Mouse (Mus musculus): Measurements from ENCODE around the gene Trio.

Trio gene

DNA sequence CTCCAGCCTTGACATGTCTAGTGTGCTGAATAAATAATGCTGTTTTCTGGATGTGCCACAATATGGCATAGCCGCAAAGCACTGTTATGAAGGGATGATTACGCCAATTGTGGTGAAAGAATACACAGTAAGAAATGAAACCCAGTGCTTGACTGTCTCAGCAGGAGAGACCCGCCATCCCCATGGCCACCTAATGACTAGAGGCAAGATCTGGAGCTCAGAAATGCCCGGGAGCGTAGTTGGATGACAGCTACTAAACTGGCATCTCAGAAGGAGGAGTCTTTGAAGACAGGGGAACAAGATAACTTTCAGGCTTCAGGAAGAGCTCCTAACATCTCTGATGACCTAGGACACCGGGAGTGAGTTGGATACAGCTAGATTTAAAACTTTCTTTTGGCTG lies 12.0 kb upstream of the Trio start:
- in situ Hi-C loops (cut with MboI, MseI): no loop called here

DNA sequence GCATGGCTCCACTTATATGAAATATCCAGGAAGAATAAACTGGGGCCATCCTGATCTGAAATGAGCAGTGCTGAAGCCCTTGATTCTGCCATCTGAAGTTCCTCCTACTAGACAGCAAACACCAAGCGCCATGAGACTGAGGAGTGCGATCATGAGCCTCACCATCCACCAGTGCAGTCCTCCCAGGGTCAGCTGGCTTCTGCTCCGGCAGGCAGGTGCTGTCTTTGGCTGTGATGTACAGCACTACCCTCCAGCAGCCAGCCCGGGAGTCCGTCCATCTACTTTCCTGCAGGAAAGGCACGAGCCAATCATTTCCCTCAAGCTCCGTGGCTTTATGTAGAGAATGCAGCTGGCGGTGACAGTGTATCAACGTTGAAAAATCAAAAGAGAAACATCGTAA lies 10.0 kb upstream of the Trio start:
- in situ Hi-C loops (cut with MboI, MseI): no loop called here

DNA sequence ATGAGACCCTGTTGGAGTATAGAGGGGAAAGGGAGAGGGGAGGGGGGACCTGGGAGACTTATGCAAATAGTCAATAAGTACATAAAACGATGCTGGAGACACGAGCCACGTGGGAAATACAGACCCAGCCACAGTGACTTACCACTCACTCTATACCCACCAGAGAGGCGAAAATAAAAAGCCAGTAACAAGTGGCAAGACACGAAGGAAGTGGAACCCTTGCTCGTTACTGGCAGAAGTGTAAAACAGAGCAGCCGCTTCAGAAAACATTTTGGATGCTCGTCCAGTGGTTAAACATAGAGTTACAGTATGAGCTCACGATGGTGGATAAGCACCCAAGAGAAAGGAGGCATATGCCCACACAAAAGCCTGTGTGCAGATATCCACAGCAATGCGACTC lies 9.0 kb upstream of the Trio start:
- in situ Hi-C loops (cut with MboI, MseI): no loop called here

DNA sequence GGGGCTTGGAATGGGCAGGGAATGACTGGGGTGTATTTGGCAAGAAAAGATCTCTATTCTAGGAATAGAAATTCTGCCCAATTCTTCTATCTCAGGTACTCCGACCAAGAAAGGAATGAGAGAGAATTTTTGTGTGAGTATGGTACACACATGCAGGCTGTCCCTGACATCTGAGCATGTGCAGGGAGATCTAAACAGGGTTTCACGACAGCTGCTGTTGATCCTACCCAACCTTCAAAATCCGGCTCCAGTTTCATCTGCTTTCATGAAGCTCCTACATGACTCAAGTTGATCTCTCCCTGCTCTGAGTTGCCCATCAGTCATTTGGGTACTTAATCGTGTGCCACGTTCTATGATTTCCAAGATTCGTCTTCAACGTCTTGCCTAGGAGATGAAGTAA lies 3.7 kb upstream of the Trio start:
- in situ Hi-C loops (cut with MboI, MseI): loop anchor here (5.0 kb wide), 2 partner anchors 48 to 128 kb away; no protein-coding TSS in a partner anchor

DNA sequence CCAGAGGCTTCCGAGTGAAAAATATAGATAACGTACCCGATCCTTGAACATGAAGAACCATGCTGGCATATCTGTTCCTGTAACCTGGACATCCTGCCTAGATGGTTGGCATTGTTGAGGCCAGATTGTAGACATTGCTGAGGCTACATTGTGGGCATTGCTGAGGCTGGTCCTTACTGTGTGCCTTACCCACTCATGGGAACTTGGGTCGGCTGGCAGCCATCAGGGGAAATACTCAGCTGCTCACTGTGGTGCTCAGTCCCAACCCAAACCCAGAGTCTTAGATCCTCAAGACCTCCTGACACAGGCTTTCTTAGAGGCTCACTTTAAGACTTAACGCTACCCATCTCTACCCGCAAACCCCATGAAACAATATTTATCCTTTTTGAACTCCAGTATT lies 2.9 kb upstream of the Trio start:
- in situ Hi-C loops (cut with MboI, MseI): loop anchor here (5.0 kb wide), 2 partner anchors 49 to 129 kb away; no protein-coding TSS in a partner anchor

DNA sequence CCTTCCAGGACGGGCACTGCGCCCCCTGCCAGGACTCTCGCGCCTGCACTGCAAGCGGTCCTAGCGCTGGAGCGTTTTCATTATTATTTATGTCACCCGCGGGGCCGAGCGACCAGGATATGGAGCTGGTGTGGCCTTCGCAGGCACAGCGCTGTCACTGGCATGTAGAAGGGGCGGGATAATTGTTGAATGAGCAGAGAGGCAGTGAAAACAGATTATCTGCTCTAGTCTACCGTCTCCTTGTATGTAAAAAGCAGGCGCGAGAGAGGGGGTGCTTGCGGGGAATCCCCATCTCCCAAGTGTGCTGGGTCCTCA lies 476 bp upstream of the Trio start:
- in situ Hi-C loops (cut with MboI, MseI): loop anchor here (5.0 kb wide), 2 partner anchors 51 to 131 kb away; no protein-coding TSS in a partner anchor

DNA sequence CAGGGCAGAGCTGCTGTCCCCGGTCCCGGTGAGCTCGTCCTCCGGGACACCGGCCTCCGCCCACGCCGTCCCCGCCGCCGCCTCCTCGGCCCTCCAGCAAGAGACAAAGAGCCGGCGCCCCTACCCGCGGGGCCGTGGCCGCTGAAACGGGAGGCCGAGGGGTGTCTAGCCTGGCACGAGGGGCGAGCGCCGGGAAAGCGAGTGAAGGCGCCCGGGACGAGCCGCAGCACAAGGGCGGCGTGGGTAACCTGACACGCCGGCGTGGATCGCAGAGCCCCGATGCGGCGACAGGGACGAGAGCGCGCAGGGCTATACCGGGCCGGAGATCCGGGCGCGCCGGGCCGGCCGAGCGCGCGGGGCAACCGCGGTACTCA lies 696 bp downstream of the Trio start:
- in situ Hi-C loops (cut with MboI, MseI): loop anchor here (5.0 kb wide), 2 partner anchors 52 to 132 kb away; no protein-coding TSS in a partner anchor

DNA sequence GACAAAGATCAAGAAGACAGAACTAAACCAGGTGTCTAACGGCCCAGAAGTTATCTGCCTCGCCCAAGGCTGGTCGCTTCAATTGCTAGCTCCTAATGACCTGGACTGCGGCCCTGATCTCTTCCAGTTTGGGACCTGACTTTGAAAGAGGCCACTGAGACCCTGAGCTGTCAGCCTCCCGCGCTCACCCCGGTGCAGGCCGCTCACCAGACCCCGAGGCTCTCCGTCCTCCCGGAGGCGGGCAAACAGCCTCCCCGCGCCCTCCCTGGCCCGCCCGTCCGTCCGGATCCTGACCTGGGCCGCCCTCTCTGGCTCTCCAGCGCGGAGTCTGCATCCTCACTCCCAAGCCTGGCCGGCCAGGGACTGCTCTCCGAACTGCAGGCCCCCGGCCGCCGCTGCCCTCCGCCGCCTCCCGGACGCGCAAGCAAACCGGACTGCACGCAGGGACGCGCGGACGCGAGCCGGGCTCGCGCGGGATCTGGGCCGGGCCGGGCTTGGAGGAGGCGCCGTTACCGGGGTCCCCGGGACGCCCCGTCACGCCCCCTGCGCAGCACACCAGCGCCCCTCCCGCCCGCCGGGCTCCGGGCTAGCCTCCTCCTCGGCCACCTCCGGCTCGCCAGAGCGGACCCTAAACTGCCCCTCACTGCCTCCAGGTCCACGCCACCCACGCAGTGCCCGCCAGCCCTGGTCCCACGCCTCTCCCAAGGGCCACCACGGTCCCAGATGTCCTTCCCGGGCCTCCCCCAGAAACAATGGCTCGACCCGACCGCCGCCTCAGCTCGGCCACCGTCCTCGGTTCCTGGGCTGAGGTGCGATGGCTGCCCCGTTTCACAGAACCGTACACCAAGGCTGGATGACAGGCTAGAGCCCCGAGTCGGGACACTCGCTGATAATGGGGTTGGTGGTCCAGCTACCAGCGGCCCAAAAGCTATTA lies 1.4 kb downstream of the Trio start:
- in situ Hi-C loops (cut with MboI, MseI): no loop called here

DNA sequence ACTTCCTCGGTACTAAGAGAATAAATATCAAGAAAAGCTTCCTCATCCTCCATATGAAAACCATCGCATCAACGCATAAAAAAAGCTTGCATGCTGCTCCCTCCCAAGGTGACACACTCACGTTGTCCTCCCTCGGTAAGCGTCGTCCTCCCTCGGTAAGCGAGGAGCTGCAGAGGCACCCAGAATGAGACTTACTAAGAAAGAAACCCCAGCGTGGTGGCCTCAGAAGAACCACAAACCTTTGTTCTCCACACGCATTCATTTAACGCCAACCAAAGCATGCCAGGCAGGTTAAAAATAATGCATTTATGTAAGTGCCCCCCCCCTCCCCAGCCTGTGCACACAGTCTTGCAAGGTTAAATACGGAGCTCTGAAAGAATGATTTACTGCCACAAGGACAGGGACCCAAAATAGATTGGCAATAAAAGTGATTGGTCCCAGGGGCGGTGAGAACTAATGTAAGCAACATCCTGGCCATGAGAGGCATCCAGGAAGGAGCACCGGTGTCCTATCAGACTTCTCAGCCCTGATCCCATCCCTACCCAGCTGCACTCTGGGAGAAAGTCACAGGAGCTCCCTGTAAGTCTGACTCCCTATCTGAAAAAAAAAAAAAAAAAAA lies 3.9 kb downstream of the Trio start:
- in situ Hi-C loops (cut with MboI, MseI): no loop called here

DNA sequence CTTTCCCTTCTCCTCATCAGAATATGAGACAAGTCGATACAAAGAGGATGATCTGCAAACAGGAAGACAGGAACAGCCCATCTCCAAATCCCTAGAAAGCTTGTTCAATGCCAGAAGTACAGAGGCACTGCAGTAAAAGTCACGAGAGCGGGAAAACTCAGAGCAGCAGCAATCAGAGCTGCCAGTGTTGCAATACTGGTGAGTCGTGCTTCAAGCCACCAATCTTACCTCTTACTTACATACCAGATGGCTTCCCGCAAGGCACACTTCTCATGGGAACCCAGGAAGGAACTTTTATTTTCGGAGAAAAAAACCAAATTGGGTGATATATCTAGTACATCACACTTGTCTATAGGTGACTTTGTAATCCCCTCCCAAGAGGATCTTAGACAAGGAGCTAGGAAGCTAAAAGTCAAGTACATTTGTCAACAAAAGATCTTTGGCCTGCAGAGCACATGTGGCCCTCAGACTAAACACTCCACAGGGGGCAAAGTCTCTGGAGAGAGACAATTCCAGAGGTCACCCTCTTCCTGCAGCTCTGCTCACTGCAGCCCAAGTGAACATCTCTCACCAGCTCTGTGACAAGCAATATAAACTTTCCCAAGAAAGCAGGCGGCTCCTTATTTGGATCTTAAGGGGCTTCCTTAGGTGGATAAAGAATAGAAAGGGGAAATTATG lies 6.1 kb downstream of the Trio start:
- in situ Hi-C loops (cut with MboI, MseI): loop anchor here (5.0 kb wide), 1 partner anchor 82 kb away; no protein-coding TSS in a partner anchor

DNA sequence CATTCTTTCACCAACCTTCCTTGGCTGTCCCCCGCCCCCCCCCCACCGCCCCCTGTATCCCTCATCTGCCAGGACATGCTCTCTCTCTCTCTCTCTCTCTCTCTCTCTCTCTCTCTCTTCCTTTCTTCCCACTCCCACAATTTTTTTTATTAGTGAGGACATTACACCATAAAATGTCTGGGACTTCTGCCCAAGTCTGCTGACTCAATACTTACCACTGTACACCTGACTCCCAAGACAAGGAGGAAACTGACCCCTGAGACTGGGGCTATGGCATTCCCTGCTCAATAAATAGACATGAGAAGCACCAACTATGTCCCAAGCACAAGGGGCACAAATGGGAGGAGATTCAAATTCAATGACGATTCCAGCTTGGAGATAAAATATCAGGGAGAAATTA lies 18.1 kb downstream of the Trio start:
- in situ Hi-C loops (cut with MboI, MseI): no loop called here

DNA sequence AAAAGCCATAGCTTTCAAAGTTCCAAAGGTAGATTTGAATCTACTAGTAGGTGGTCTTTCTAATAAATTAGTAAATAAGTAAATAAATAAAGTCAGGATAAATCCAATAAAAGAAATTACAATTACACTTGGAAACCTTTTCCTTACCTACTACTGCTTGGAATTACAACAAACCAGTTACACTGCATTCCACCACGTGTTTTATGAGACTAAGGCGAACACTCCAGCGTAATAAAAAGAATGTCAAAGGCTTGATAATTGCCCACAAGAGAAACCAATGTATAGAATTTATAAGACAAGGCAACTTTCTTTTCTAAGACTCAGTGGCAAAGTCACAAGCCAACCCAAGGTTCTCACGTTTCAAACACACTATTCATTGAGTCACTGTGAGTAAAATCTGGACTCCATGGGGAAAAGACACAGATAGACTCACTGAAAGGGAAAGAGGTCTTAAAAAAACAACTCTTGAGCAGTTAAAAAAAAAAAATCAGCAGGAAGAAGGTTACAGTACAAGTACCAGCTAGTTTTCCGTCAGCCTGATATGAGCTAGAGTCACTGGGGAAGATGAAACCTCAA lies 21.4 kb downstream of the Trio start:
- in situ Hi-C loops (cut with MboI, MseI): no loop called here

DNA sequence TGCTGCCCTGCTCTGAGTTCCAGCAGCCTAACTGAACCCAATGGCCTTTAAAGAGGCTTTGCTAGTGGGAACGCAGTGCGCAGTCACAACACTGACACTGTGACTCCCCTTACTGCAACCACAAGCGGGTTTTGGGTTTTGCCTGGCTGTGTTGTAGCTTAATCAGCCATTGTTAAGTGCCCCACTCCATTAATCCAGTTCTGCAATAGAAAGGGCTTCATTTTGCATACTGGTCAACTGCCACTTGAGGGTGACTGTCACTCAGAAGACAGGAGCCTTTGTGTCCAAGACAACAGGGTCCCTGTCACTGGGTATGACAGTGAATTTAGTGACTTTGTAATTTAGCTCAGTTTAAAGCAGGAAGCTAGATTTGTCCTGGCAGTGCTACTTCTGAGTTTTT lies 23.1 kb downstream of the Trio start:
- in situ Hi-C loops (cut with MboI, MseI): no loop called here

DNA sequence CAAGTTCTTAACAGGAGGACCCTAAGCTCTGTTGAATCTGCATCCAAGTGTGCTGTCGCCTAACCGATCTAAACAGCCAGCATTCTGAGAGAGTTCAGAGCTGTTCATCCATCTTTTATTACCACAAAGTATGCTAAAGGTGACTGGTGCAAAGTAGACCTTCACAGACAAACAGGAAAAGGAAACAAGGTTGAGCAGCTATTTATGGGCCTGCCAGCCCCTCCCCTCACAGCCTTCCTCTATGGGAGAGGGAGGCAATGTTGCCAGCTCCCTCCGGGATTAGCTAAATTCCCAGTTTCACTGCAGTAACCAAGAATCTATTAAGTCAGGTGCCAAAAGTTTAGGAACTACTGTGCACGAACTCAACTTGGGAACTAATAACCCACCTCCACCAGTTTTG lies 24.3 kb downstream of the Trio start:
- in situ Hi-C loops (cut with MboI, MseI): no loop called here

DNA sequence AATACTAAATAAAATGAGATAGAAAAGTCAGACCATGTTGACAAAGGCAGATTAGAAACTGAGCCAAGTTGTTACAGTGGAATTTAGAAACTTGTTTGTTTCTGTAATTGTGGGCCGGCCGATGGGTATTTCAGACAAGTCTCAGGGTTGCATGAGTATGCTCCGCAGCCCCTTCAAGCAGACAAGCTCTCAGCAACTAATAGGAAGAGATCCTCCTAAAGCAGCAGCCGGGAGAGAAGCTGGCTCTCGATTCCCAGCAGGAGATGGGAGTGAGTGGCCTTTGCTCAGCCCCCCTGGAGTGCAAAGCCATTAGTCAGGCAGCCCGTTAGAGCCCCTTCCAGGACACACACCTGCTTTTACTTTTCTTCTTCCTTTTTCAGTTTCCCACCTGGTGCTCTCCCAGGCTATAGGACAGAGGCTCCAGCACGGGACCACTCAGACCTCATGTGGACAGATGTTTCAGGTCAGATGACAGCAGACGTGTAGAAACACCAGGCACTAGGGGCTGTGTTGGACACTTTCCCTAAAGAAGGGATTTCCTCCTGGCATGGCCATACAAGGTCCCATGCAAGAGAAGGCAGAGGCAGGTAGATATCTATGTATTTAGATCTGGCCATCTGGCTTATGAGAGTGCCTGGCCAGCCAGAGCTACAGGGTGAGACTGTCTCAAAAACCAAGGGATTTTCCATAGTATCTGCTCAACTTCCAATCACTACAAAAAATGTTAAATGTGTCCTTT lies 26.9 kb downstream of the Trio start:
- in situ Hi-C loops (cut with MboI, MseI): no loop called here

DNA sequence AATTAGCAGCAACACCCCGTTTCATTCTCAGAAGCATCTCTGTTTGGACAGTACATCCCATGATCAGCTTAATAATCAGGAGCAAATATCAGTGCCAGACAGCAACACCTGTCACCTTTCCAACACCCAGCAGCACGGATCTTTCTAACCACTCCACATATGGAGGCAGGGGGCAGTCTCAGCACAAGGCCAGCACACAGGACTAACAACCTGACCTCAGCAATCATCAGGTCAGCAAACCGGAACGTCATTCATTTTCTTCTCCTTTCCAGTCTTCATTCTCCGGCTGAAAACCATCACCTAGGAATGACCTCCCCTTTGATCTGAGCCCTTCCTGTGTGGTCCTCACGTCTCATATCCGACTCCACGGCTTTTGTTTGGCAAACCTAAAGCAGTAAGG lies 27.7 kb downstream of the Trio start:
- in situ Hi-C loops (cut with MboI, MseI): no loop called here

DNA sequence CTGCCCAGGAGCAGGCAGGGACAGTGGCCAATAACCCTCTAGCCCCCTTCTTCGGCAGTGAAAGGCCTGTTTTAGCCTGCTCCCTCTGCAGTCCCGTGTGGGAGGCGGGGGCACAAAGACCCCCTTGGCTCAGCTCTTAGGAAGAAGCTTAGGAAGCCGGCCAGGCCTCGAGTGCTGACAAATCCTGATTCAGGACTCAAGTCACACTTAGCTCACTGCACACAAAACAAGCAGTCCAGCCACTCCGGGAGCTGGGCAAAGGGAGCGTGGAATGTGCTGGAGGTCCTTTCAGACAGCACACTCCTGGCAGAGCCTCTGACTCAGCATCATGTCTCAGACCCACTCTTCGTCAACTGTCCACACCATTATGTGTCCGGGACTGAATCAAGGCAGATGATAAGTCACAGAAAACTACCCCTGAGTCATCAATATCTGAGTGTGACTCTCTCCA lies 28.2 kb downstream of the Trio start:
- in situ Hi-C loops (cut with MboI, MseI): no loop called here

DNA sequence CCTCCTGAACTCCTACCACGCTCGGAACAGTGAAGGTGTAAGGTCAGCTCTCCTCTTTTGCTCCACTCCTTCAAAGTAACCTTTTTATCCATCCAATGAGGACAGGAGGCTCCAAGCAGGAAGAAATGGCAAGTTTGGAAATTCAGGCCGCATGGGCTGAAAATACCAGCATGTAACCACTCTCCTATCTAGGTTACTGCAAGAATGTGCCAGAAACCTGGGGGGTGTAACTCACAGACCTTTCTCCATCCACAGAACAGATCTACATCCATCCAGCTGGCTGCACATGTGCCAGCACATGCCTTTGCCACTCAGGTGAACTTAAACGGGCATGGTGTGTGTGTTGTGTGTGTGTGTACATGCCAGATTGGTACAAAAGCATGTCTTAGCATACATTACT lies 28.9 kb downstream of the Trio start:
- in situ Hi-C loops (cut with MboI, MseI): no loop called here

DNA sequence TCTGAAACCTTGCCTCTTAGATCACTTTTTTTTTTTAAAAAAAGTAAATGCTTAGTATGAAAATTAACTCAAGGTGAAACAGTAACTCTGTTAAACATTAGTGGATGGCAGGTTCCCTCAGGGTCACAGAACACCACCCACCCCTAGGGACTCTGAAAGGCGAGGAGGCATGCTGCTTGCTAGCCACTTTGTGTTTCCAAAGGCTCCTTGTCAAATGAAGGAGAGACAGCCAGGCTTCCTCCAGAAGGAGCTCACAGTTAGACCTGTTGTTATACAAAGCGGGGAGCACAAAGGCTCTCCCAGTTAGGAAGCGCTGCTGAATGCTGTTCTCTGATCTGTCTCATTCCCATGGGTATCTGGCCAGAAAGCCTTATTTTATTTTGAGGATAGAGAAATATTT lies 30.2 kb downstream of the Trio start:
- in situ Hi-C loops (cut with MboI, MseI): no loop called here

DNA sequence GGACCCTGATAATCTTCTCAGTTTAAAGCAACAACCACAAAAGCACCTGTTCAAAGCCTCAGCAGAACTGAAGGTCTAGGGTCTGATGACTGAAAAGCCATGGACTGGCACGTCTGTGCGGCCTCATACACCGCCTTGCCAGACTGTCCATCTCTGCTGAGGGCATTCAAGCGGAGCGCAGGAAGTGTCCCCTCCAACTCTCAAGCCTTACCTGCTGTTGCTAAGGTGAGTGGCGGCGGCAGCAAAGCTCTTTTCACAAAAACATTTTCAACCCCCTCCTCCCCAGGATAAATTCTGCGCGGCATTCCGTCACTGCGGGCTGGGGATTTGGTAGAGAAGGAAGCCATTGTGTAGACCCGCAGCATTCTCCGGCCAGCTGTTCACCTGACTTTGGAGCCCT lies 30.8 kb downstream of the Trio start:
- in situ Hi-C loops (cut with MboI, MseI): no loop called here

DNA sequence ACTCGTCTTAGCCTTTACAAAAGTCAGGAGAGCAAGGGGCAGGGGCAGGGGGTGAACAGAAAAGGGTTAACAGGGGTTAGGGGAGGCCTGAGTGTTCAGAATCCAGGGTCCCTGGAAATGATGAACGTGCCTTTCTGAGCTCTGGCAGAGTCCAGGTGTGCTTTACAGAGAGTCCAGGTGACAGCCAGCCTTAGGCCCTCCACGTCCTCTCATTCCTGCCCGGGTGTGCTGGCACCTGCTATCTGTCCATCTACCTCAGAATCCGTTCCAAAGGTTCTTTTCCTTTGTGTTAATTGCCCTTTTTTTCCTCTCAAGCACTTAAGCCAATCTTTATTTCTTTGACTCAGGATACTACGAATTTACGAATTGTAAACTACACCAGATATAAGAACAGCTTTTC lies 32.1 kb downstream of the Trio start:
- in situ Hi-C loops (cut with MboI, MseI): no loop called here

All from regulatory T cell (primary cell).